Mouse (Mus musculus) CD4-positive helper T cell, adult 2 months (primary cell): Measurements from ENCODE around the gene Klrg2.
"Not testable (repeated sequence)": the region's sequence is repeated elsewhere in the genome, so short reads cannot be mapped to it uniquely, and the experiment has no call there.

Experiments
- DNase-seq: peaks from one replicate; pipeline ENCODE4 v3.0.0-alpha.2; 2012; ENCODE audit warnings: low read depth, missing footprints, low spot score

The Klrg2 gene

DNA sequence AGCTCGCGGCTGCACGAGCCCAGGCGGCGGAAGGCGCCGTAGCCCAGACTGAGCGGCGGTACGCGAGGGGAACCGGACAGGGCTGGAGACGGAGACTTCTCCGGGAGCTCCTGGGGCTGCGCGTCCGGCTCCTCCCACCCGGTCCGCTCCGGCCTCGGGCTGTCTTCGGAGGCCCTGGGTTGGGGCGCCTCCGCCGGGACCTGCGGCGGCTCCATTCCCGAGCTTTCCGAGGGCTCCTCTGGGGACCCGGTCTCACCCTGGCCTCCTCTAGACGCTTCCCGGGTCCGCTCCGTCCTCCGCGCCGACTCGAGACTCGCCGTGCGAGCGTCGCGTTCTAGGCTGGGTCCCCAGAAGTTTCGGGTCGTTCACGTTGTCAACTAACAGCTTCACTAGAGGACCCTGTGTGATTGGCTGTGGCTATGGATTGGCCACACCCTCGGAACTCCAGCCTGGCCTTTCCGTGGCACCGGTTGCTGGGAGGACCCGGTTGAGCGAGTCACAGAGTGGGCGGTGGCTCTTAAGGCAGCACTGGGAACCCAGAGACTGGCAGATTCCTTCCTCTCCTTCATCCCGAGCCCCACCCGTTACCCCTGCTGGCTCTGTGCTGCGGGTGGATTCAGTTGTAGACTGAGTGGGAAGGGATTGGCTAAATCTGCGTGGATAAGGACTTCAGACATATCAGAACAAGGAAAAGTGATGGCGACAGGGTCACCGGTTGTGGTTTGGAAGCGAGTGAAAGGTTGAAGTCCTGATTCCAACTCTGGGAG, at the start of gene Klrg2:
Gene Klrg2, minus strand, starts transcription at position 391 of the 767 bp plus-strand sequence.
- peak; percentile 14 for DNase-seq

DNA sequence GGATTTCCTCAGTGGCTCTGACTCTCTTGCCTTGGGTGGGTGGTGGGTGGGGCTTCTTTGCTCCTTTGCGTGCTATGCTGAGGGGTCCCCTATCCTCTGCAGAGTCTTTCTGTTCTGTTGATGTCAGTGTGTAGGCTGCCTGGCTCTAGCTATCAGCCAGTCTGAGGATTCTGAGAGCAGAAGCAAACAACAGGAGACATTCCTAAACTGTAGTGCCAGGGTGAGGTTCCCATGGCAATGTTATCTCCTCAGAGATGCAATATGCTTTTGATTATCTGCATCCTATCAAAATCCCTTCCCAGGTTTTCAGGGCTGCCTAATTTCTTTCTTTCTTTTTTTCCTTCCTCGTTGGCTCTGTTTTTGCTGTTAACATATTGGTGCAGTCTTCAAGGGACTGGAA, 45.5 kb upstream of the Klrg2 start:
- no peak for DNase-seq

DNA sequence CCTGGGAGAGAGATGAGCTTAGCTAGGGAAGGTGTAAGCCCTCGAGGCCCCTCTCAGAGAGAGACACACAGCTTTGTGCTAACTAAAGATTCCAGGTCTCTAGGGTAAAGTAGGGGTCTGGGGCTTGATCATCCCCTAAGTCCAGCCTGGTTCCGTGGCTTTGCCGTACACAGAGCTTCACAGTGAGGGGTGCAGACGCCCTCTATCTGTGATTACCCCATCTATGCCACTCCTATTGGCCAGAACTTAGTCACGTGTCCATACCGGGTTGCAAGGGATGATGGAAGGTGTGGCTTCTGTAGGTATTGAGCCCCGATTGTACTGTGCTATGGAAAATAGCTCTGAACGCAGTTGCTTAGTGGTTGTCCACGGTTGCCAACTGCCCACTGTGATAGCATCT, 40.6 kb upstream of the Klrg2 start:
- no peak for DNase-seq

DNA sequence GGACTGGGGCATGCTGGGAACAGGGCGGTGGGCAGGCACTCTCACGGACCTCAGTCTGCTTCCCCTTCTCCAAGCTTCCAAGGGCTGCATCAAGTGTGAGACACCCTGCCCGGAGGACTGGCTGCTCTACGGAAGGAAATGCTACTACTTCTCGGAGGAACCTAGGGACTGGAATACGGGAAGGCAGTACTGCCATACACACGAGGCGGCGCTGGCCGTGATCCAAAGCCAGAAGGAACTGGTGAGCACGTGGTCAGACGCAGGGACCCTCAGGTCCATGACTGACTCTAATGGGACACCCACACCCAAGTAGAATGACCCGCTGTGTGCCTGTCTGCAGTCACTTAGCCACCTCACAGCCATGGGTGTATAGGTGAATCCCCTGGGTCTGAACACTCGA, 39.7 kb upstream of the Klrg2 start:
- no peak for DNase-seq

DNA sequence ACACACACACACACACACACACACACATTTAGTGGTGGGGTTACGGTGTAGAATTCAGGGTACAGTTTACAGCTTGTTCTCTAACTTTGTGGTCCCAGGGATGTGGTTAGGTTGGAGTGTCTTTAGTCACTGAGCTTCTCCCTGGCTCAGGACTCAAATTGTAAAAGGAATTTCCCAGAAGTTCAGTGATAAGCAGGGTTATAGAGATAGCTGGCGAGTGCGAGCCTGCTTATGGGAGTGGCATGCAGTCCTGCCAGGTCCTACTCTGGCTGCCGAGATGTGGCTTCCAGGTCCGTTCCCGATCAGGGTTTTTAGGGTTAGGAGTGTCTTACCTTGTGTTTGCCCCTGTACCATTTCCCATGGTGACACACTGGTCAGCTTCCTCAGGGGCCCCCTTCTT, 39.2 kb upstream of the Klrg2 start:
- no peak for DNase-seq

DNA sequence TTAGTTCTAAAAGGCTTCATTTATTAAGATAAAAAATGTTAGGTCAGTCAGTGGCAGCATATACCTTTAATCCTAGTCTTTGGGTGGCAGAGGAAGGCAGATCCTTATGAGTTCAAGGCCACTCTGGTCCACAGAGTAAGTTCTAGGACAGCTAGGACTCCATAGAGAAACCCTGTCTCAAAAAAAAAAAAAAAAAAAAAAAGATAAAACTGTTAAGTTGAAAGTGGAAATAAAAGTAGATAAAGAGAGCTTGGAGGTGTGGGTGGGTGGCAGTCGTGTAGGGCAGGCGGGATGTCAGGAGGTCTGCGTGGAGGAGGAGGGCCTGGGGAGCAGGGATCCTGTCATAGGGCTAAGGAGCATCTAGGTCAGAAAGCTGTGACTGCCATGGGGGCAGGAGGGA, 35.0 kb upstream of the Klrg2 start:
- no peak for DNase-seq

DNA sequence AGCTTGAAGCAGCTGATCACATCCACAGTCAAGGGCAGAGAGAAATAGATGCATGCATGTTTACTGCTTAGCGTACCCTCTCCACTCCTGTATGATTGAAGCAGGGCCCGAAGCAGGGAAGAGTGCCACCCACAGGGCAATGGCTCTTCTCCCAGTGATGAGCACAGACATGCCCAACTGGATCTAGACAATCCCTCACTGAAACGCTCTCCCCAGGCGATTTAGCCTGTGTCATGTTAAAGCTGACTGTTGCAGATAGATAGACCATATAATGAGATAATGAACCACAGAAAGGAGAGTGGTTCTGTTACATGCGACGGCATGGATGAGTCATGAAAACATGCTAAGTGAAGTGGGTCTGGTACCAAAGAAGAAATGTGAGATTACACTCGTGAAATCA, 34.2 kb upstream of the Klrg2 start:
- DNase-seq: no peak

DNA sequence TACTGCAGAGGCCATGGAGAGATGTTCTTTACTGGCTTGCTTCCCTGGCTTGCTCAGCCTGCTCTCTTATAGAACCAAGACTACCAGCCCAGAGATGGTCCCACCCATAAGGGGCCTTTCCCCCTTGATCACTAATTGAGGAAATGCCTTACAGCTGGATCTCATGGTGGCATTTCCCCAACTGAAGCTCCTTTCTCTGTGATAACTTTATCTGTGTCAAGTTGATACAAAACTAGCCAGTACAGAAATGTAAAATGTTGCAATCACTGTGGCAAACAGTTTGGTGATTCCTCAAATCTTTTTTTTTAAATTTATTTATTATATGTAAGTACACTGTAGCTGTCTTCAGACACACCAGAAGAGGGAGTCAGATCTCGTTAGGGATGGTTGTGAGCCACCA, 33.4 kb upstream of the Klrg2 start:
- DNase-seq: not testable (repeated sequence)

DNA sequence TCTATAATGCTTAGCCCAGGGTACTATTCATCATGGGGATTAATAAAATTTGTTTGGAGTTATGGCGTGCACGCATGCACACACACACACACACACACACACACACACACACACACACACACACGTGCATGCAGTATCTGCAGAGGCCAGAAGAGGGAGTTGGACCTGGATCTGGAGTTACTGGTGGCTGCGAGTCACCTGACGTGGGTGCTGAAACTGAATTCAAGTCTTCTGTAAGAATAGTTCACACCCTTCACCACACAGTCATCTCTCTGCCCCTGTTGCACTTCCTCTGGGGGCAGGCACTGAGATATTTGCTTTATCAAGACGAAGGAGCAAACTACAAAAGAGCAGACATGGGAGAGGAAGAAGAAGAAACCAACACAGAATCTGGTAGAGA, 32.5 kb upstream of the Klrg2 start:
- DNase-seq: peak; percentile 39

DNA sequence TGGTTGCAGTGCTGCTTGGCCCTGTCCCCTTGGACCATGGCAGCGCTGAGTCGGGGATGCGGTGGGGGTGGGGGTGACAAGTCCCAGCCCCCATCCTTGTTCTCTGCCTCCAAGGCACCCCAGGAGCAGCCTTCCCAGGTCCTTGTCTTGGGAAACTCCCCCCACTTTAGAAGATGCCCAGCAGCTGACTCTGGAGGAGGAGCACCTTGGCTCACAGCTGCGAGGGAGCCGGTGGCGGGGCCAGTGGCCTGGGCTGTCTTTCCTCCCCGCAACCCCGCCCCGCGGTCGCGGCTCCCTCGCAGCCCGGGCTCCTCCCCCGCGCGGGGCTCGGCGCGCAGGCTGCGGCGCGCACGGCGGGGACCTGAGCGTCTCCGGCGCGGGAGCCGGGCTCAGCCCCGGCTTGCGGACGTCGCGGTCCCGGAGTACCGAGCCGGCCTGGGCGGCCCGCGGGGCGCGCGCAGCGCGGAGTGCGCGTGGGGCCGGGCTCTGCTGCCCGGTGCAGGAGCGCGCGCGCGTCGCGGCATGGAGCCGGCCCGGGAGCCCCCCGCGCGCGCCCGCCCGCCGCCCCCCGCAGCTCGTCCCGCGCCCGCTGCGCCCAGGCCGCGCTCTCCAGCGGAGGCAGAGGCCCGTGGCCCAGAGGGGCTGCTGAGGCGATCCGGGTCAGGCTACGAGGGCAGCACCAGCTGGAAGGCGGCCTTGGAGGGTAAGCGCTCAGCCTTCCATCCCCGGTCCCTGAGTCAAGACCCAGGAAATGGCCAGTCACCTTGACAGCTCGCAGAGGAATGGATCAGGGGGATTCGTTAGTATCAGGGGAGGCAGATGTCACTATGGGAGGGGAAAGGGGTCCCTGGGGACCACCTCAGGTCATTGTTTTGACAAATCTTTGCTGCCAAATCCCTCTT, 25.9 kb upstream of the Klrg2 start, which contains the start of gene Clec2l:
Gene Clec2l, plus strand, starts transcription at position 356 of the 902 bp plus-strand sequence.
- DNase-seq: no peak

DNA sequence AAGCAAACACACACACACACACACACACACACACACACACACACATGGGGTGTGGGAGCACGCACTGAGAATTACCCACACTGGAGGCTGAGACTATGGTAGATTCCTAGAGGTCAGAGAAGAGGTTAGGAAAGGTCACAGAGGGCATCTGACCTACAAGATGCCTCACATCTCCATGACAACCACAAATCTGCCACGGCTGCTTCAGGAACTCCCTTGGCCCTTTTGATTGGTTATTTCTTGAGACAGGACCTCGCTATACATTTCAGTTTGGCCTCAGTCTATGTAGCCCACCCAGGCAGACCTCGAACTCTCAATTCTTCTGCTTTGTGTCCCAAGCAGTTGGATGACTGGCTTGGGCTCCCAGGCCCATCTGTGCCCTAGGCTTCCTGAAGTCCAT, 24.6 kb upstream of the Klrg2 start:
- no peak for DNase-seq

DNA sequence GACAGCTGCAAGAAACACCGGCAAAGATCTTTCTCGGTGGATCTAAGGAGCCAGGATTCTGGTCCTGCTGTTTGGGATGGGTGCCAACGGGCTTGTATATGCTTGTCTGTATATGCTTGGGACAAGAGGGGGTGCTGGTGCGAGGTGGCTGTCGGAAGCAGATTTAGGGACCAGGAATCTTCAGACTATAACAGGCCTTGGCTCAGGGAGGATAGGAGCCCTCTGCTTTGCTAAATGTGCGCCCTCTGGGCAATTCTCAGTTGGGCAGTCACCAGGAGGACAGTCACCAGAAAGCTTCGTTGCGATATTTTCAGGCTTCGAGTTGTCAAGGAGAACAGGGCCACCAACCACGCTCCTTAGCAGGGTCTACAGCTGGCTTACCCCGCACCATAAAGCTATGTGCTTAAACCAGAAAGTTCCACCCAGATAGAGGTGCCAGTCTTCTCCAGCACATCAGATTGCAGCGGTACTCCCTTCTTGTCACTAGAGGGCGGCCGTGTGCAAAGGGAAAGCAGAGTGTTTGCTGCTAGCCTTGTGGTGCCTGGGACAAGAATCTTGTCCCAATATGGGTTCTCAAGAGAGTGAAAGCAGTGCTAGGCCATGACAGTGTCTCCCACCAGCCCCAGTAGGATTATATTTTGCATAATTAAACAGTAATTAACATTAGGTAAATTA, 13.4 kb upstream of the Klrg2 start:
- peak; percentile 63 for DNase-seq

DNA sequence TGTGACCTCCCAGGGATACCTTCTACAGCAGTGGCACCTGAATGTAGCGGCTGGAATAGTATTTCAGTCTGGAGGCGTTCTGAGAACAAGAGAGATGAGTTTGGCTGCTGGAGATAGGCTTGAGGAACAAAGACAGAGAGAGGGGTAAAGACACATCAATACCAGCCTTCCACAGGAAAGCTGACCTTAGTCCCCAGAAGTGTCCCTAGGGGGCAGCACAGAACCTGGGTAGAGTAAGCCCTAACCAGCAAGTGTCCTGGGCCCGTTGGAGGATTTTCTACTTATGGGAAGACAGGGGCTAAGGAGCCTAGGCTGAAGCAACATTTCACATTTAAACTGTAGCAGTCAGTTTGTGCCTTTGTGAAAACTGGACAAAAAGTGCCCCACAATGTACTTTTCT, 12.5 kb upstream of the Klrg2 start:
- DNase-seq: no peak

DNA sequence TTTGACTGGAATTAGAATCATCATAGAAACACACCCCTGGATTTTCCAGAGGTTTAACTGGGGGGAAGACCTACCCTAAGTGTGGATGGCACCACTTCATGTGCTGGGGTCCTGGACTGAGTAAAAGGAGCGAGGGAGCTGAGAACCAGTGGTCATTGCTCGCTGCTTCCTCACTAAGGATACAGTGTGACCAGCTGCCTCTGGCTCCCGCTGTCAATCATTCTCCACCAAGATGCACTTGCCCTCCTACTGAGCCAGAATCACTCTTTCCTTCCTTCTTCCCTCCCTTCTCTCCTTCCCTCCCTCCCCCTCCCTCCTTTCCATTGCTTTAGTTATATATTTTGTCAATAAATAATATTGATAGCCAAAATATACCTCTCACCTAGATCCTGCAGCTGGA, 6.0 kb upstream of the Klrg2 start:
- no peak for DNase-seq

DNA sequence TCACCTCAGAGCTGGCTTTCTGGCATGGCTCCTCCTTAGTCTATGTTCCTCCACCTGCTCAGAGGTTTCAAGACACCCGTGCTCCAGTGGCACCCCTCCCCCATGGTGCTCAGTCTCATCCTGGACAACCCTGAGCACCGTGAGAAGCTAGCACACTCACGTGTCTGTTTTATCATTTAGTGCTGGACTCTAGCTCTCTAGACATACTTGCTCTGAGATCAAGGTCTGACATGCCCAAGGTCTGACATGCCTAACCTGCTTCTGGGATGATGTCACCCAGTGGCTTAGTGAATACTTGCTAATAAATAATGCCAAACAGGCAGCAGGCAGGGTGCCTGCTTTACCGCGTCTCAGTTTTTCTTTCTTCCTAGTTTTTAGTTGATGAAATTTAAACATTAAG, 5.6 kb upstream of the Klrg2 start:
- DNase-seq: no peak

DNA sequence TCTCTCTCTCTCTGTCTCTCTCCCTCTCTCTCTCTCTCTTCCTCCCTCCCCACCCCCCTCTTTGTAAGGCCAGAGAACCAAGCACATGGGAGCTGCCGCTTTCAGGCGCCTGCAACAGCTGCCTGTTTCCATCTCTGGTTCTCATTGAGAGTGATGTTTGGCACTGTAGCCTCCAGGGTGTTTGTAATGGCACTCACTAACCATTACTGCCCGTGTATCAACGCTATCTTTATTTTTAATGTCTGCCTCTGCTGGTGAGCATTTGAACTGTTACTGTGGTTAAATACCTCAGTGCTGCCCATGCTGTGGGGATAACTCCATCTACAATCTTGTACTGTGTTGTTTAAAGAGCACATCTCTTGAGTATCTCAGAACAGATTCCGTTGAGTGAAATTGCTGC, 4.6 kb upstream of the Klrg2 start:
- DNase-seq: no peak

DNA sequence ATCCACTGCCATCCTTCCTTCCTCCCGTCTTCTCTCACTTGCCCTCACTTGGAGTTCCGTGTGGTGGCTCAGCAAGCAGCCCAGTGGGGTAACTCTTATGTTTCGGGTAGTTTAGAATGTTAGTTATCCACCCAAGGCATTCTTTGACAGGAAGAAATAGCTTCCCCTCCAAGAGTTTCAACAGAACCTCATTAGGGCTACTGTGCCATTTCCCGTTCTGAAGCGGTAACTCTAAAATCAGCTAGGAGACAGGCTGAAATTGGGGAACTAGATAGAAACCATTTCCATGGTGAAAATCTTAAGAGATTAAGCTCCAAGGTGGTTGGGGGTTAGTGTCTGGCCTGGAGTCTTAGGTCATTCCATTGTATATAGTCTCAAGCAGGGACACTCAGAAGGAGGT, 4.2 kb upstream of the Klrg2 start:
- no peak for DNase-seq

DNA sequence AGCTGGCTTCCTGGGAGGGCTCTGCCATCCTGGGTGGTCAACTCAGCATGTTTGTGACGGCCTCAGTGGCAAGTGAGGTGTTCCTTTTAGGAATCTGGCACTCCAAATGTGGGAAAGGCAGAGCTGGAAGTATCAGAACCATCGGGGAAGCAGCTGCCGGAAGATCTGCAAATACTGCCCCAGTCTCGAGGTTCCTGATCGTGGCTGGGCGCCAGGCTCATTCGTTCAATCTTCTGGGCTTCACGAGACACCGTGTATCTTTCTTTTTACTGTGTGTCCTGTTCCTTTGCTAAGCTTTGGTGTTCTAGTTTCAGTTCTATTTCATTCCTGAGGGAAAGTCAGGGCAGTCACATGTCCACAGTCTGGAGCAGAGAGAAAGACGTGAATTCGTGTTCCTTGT, 3.4 kb upstream of the Klrg2 start:
- no peak for DNase-seq

DNA sequence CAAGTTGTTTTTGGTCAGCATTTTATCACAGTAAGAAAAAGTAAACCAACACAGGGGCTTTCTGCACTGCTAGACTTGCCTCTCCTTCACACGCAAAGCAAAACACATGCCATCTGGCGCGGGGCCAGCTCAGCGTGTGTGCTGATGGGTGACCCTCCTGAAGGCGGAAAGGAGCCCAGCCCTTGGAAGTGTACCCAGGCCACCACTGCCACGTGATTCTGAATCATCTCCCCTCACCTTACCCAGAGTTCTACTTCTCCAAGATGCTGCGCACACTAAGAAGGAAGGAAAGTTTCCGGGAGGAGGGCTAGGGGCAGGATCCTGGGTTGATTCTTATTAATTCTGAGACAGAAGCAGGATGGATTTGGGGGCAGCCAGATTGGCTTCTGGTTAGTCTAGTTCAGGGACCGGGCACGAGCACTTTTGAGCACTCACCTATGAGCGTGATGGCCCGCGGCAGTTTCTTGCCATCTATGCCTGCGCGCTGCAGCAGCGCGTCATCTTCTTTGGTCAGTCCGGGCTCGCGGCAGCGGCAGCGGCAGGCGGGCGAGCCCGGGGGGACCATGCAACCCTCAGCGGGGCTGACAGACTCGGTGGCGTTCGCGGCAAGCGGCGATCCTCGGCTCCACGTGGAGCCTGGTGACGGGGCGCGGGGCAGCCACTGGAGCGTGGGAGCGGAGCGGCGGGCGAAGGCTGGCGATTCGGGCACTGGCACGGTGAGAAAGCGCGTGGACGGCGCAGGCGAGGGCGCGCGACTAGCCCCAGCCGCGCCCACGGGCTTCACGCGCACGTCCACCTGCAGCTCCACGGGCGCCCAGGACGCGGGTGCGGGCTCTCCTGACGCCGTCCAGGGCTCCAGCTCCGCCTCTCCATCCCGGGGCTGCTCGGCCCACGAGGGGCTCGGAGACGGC, 846 bp downstream of the Klrg2 start:
- DNase-seq: peak; percentile 31

DNA sequence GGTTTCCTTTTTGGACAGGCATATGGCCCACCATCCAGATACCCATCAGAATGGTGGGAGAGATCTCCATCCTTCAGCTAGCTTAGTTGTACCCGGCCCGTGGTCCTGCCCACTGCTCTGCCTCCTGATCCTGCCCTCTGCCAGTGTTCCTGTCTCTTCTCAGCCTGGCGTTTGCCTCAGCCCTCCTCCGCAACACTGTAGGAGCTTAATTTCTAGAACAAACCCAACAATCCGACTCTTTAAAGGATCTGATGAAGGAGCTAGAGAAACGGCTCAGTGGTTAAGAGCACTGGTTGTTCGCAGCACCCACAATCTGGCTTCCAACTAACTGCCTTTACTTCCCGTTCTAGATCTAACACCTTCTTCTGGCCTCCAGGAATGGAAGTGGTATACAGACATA, 2.6 kb downstream of the Klrg2 start:
- DNase-seq: no peak

DNA sequence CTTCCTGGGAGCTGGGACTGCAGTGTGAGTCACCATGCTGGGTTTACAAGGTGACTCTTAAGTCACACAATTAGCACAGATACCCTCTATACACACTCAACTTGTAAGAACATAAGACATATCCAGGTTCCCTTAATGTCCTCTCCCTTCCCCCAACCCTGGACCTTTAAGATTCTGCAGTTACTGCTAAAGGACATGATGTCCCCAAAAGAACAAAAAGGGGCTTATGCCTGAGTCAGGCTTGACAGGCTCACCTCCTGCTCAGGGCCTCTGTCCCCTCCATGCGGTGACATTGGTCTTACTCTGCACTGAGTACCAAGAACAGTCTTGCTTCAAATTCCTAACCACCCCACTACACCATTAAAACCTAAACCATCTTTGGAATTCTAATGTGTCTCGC, 4.2 kb downstream of the Klrg2 start:
- DNase-seq: no peak
